Mouse (Mus musculus): ENCODE results near the gene Psmd2.

DNA sequence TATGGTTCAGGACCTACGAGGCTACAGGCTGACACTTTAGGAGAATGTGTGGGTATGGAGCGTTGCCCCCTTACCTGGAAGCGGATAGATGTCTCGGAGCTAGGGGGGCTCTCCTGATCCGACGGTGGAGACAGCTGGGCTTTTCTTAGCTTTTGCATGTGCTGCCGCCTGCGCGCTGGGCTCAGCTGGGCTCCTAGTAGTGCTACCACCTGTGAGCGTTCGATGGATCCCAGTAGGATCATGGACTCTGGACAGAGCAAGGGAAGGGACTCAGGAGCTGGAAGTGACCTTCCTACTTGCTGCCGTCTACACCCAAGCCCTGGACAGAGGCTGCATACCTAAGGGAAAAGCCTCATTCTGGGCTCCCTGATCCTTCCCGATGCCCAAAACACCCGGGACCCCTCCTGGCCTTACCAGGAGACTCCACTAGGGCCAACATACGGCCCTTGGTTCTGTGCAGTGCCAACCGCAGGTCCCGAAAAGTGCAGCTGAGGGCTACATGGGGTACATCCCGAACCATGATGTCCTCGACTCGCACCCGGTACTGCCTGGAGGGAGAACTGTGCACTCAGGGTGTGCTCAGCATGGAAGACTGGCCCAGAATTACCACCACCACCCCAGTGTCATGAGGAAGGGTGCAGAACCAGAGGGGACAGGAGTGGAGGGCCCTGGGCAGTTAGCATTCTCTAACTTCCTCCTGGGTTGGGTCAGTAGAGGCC is 56.9 kb downstream of the Psmd2 start:
- TF ChIP-seq CTCF (IDR thresholded peaks at IDR 0.05; ENCODE audit: extremely low read depth, insufficient read depth, insufficient read length, insufficient replicate concordance) (no peak), POLR2A (IDR thresholded peaks at IDR 0.05; ENCODE audit: low read depth, low read length) (no peak)

Measured in spleen, adult 2 months (tissue).